Mouse (Mus musculus) retina, embryonic 14.5 days (tissue): Measurements from ENCODE around the gene Sh3d21.
"Not testable (repeated sequence)": the region's sequence is repeated elsewhere in the genome, so short reads cannot be mapped to it uniquely, and the experiment has no call there.

Experiments
- DNase-seq: peaks from one replicate; pipeline ENCODE4 v3.0.0-alpha.2; 2015; ENCODE audit warnings: low spot score

The Sh3d21 gene

GRCm38 (mm10) chr4:126168851-126169250 lies 5.6 kb upstream of the Sh3d21 start:
- no peak for DNase-seq

- no peak for DNase-seq
Measured at GRCm38 (mm10) chr4:126166084-126166483, 2.8 kb upstream of the Sh3d21 start.

DNA sequence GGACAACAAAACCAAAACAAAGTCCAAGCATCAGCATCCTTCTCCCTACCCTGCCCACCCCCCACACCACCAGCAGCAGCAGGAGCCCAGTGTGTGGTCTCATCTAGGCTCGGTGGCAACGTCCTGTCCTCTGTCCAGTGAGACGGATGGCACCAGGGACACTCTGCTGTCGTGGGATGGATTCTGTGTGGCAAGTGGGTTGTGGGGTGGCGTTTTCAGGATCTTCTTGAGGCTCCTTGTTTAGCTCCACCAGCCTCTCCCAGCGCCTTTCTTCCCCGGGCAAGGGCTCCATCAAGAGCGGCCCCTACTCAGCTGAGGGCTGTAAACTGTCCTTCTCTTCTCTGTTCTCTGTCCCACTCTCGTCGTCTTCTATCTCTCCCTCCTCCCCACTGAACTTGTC lies 1.8 kb upstream of the Sh3d21 start:
- DNase-seq, result not testable (repeated sequence)

- DNase-seq, result no peak
Measured at GRCm38 (mm10) chr4:126163685-126164084, 394 bp upstream of the Sh3d21 start.

GRCm38 (mm10) chr4:126162544-126163066 lies 686 bp downstream of the Sh3d21 start:
- peak; percentile 82 for DNase-seq

DNA sequence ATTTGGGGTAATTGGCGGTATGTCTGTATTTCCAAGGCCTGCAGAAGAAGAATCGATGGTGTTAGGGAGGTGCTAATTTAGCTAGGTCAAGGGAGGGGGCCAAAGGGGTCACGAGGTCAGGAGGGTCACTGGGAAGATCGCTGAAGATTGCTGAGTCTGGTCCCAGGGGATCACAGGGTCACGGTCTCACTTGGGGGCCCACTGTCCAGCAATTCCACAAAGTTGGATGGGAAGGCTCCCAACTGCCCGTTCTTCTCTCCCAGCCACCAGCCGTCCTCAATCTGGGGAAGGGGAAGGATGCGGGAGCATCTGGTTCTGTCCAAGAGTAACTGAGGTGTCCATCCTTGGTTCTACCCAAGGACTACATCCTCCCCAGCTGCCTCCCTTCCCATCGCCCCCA lies 1.3 kb downstream of the Sh3d21 start:
- no peak for DNase-seq

DNA sequence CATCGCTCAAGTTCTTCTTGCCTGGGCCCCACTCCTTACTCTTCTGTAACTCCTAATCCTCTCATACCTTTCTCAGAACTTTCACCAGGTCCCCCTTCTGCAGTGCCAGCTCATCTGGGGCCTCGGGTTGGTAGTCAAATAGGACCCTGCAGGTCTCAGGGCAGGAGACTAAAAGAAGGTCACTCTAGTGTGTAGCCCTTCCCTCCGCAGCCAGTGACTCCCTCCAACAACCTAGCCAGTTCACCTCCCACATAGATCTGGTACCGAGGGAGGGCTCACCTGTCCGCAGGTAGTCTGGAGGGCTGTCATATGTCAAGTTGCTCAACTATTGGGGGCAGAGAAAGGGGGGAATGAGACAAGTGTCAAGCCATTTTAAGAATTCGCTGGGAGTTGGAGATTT lies 1.8 kb downstream of the Sh3d21 start:
- DNase-seq, result no peak

DNA sequence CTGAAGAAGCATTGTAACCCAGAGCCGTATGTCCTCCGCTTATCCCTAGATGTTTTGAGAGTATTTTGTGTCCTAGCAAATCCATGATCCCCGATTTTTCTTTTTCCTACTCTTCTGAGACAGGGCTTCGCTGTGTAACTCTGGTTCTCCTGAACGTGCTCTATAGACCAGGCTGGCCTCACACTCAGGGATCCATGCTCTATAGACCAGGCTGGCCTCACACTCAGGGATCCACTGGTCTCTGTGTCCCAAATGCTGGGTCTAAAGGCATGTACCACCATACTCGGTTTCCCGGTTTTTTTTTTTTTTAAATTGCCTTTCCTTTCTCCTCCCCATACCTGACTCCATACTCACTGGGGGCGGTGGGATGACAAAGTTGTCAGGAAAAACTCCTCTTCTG lies 2.3 kb downstream of the Sh3d21 start:
- DNase-seq, result no peak

GRCm38 (mm10) chr4:126159455-126159854 lies 3.8 kb downstream of the Sh3d21 start:
- no peak for DNase-seq

DNA sequence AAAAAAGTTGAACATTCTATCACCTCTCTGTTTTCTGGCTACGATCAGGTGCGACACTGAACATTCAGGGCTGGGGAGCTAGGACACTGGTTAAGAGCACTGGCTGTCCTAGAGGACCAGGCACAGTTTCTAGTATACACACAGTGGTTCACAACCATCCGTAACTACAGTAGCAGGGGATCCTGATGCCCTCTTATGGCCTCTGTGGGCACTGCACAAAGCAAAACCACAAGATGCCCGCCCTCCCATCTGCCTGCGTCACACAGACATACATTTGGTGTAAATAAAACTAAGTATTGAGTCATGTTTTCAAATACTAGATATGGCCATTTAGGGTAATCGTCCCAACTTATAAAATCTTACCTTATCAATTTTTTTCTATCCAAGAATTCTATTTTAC lies 5.7 kb downstream of the Sh3d21 start:
- peak; percentile 14 for DNase-seq

DNA sequence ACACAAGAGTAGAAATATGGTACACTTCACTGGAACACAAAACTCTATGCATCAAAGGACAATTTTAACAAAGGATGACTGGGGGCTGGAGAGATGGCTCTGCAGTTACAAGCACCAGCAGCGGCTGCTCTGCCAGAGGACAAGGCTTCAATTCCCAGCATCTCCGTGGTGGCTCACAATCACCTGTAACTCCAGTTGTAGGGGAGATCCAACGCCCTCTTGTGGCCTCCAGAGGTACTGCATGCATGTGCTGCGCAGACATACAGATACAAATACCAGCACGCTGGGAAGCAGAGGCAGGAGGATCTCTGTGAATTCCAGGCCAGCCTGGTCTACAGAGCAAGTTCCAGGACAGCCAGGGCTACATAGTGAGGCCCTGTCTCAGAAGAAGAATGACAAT lies 6.7 kb downstream of the Sh3d21 start:
- peak; percentile 18 for DNase-seq

GRCm38 (mm10) chr4:126155869-126156268 lies 7.4 kb downstream of the Sh3d21 start:
- DNase-seq, result no peak

DNA sequence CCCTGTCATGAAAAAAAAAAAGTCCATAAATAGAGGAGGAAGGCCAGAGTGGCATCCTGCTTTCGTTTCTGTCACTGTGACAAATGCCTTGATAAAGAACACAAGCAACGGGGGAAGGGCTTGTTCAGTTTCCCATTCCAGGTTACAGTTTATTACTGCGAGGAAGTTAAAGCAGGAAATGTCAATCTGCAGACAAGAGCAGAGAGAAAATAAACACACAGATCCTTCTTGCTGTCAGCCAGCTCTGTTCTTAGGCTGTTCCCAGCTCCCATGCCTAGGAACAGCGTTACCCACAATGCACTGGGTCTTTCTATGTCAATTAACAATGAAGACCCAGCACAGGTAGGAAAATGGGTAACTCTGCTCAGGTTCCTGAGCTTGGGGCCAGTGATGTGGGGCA lies 8.1 kb downstream of the Sh3d21 start:
- no peak for DNase-seq

- no peak for DNase-seq
Measured at GRCm38 (mm10) chr4:126152864-126153263, 10.4 kb downstream of the Sh3d21 start.

- DNase-seq, result no peak
Measured at GRCm38 (mm10) chr4:126151701-126152440, 11.4 kb downstream of the Sh3d21 start.

DNA sequence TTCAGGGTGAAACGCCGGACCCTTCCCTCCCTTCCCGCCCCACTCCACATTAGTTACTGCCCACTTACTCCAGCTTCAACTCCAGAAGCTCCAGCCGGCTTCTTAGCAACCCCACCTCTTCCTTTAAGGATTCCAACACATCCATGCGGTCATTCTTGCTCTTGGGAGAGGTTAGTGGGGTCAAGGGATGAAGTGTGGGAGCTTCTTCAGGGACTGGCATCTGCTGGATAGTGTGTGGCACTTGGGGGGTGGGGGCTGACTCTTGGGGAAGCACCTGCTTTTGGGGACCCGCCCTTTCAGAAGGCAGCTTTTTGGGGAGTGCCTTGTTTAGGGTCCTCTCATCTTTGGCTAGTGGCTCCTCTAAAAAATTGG lies 12.4 kb downstream of the Sh3d21 start:
- DNase-seq, result no peak

DNA sequence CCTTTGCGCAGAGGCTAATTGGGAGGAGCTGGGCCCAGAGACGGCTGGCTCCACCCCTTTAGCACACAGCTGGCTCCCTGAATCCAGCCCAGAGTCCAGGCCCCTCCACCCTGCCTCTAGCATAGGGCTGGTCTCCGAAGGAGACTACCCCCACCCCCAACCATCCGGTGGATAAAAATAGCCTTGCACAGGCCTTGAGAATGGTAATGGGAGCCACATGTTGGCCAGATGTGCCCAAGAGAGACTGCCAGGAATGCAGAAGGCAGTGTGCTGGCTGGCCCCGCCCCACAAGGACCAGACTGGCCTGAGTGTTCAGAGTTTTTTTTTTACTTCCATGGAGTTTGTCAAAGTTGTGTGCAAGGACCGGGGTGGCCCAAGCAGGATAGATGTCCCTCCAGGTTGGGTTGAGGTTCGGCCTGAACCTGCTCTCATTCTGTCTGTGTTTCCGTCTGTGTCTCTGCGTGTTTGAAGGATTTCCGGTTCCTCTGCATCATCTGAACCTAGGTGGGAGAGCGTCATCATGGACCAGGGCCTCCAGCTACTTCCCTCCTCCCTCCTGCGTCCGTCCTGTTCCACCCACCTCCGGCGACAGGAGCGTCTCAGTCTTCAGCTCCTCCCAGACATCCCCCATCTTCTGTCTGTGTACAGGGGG lies 12.9 kb downstream of the Sh3d21 start:
- DNase-seq, result peak; percentile 12

DNA sequence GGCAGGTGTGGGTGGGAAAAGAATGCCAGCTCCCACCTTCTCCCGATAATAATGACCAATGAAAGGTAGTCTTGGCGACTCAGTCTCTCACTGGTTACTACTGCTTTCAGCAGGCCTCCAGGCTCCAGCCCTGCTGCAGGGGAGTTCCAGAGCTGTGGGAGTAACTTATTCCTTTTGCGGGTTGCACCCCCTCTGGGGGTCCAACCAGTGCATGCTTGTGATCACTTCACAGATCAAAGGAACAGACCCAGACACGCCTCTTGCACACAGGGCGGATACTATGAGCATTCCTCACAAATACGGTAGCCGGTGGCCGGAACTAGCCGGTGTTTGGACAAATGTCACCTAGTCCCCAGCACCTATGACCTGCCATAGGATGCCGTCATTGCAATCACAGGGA lies 13.5 kb downstream of the Sh3d21 start:
- no peak for DNase-seq

DNA sequence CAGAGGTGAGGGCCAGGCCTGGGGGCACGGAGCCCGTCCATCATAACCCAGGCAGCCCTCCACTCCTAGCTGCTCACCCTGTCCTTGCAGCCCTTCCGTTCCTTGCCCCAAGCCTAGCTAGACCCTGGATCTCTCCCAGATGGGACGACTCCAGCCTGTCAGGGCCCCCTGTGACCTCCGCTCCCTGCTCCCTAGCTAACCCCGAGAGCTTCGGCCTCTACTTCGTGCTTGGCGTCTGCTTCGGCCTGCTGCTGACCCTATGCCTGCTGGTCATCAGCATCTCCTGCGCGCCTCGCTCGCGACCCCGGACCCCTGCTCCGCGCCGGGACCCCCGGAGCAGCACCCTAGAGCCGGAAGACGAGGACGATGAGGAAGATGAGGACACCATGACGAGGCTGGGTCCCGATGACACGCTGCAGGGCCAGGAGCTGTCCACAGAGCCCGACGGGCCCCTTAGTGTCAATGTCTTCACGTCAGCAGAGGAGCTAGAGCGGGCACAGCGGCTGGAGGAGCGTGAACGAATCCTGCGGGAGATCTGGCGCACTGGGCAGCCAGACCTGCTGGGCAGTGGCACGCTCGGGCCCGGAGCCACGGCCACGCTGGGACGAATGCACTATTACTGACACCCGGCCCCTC lies 14.1 kb downstream of the Sh3d21 start:
- peak; percentile 55 for DNase-seq

DNA sequence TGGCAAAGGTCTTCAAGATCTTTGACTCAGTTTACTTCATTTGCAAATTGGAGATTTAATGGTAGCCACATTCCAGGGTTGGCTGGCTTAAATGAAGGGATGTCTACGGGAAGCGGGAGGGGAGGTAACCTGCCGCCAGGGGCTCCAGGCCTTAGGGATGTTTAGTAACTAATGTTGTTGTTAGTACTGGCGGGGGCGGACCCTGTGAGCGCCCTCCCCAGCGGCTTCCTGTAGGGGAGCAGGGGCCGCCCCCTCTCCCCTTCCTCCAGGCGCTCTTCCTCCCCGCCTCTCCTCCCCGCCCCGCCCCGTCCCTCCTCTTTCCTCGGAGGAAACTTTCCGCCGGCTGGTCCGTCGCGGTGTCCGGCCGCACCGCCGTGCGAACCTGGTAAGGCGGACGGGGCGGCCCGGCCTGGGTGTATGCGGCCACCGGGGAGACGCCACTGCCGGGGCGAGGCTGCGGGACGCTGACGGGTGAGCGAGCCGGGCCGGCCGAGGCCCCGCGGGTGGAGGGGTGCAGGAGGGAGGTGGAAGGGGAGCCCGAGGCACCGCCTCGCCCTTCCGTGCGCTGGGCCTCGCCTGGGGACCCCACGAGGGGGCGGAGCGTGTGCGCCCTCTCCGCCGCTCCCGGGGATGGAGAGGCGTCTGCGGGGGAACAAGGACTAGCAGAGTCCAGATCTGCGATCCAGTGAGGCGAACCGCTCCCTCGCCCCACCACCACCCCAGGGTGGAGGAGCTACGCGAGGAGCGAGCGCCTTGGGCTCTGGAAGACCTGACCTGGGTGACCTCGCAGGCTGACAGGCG lies 14.9 kb downstream of the Sh3d21 start:
- peak; percentile 39 for DNase-seq

DNA sequence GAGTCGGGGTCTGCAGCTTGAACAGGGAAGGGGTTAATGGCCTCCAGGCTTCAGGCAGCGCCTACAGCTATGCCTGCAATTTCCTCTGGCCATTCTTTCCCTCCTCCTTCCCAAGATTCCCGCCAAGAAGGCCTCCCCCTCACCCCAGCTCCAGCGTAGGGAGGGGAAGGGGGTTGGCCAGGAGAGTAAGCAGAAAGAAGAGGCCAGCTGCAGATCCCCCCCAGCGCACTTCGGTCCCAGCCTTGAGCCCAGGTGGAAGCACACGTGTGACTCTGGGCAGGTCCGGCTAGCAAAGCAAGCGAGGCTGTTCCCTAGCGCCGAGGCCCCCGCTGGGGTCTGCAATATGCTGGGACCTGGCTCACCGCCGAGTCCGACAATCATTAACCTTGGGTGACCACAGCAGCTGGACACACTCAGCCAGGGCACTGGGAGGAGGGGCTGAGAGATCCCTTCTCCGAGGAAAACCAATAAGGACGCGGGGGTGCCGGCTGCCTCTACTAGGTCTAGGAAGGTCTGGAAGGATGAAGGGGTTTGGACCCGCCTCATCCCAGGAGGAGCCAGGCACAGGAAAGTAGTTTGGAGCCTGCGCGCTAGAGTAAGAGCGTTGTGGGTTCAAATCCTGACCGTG lies 15.6 kb downstream of the Sh3d21 start, which contains the start of gene Eva1b:
Eva1b (plus strand) TSS at position 212 of the 628 bp plus-strand sequence.
- peak; percentile 60 for DNase-seq
